Mouse (Mus musculus) liver (tissue): Measurements from ENCODE around the gene Inpp4b.

ENCODE experiments used
- DNase-seq: peaks from one replicate; pipeline ENCODE4 v3.0.0-alpha.2; 2020; ENCODE audit warnings: mixed read lengths

The Inpp4b gene

DNA sequence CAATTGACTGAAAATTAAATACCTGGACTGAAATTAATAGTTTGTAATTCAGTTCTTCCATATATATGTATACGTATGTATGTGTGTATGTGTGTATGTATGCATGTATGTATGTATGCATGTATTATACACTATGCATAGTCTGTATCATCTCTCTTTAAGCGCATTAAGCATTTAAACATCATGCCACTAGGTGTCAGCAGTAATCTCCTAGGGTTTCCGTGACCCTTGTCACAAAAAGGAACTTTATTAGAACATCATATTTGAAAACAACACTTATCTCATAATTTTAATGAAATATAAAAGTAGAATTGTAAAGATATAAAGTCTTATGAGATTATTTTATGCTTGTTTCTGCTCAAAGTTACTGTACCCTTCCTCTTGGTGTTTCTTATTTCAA is 136.3 kb downstream of the Inpp4b start:
- no peak for DNase-seq

DNA sequence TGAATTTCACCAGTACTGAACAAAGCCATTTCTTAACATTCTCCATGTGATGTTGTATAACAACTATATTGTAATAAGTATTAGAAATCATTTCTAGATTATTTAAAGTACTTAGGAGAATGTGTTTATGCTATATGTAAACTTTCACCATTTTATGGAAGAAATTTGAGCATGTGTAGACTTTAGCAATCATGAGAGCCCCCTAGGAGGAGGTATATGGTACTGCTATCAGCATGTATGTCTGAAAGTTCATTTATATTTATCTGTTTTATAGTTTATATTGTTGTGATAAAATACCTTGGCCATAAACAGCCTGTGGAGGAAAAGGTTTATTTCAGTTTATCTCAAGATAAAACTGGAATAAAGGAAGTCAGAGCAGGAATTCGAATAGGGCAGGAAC is 141.5 kb downstream of the Inpp4b start:
- DNase-seq = no peak

DNA sequence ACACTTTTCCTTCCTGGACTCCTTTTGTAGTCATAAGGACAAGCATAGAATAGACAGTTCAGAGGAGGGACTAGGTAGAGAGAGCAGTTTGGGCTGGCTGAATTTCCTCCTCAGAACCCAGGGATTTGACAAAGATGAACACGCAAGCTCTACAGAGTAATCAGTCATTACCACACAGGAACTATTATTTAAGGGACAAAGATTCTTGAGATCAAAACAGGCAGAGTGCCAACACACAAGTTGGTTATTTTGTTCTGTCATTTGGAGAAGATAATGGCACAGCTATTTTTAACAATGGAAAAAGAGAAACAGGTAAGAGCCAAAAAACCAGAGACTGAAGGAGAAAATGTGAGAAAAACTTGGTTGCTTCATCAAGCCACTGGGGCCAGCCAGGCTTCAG is 143.3 kb downstream of the Inpp4b start:
- DNase-seq = no peak

DNA sequence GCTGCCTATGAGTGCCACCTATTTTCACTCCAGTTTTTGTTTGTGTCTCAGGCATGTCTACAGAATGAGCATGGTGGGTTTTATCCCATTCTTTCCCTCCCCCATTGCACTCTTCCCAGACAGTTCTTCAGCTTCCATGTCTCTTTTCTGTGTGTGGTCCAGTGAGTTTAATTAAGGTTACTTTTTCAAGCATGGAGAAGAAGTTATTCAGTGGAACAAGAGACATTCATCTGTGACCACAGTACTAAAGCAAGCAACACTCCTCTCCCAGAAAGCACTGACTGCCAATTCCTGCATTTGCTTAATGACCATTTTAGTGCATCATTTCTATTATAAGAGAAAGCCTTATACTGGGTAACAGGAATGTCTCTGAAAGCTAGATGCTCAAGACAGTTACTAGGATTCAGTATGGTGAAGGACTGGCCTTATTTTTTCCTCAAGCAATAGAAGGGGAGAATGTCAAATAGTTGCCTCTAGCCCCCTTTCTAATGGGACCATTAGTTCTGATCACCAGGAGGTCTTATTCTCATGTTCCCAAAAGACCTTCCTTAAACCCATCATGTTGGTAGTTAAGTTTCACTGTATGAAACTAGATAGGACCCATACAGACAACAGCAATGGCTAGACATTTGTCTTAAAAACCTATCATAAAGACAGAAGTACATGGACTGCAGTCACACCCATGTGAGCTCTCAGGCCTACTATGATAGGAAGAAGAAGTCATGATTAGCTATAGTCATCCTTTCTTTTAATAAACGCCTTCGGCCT is 147.7 kb downstream of the Inpp4b start:
- DNase-seq = no peak

DNA sequence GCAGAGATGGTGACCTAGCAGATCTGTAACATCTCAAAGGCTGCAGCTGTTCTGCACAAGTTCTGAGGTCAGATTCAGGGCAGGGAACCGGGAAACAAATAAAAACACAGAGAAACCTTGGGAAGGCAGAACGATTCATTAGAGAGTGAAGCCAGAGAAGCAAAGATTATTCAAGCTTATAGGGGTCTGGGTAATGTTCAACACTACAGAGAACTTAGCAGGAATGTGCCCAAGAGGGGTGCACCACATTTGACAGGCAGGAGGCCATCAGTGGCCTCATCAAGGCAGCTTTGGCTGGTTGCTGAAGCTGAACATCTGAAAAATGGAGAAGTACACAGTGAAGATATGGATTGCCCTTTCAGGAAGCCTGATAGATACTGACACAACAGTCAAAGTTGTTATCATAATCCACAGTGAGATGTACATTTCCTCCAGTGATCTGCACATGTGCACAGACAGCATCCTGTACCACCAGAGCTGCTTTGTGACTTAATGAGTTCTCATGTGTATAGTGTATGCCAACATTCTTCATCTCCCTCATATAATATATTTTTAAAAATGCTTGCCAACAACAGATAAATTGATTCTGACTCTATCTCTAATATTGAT is 148.8 kb downstream of the Inpp4b start:
- no peak for DNase-seq

DNA sequence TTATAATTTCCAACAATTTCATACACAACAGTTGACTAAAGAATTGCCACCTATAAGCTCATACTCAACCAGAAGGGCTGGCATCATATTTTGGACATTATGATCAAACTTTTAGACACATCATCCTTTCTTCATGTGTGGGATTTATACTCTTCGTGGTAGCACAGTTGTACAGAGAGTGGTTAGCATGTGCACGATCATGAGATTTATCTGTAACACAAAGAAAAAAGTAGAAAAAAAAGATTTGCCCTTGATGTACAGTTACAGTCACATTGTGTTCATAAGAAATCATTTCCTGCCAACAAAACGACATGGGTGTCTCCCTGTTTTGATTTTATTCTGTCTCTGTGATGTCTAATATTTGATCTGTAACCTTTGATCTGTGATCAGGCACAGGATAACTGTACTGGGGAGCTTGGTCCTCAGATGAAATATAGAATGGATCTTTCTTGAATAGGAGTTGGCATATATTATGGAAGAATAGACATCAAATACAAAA is 149.4 kb downstream of the Inpp4b start:
- DNase-seq = no peak

DNA sequence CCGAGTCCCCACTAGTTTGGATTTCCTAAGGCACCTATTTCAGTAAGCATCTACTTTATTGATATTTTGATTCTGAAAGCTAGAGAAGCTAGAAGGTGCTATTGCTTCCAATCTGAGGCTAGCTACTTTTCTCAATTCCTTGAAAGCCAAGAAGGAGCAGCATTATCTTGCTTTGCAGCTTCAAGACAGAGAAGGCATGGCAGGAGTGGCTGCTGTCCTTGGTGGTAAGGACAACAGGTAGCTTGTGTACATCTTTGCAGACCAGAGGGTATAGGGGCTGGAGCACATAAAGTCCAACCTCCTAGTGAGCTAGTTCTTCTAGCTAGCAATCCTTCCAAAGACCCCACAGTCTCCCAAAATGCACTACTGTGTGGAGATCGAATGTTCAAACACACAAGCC is 152.5 kb downstream of the Inpp4b start:
- DNase-seq = no peak

DNA sequence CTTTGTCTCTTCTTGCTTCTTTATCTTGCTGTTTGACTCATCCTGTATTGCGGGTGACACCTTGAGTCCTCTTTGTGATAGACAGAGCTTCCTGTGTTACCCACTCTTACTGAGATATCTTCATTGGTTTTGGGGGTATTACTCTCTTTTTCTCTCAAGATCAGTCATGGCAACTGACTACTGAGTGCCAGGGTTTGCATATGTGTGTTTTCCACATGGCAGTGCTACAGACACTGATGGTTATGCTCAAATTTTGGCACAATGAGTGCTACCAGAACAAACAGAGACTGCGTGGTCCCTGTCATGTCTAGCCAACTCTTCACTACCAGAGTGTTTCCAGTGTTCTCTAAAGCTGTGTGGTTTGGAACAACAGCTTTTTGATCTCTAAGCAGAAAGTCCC is 155.3 kb downstream of the Inpp4b start:
- no peak for DNase-seq

DNA sequence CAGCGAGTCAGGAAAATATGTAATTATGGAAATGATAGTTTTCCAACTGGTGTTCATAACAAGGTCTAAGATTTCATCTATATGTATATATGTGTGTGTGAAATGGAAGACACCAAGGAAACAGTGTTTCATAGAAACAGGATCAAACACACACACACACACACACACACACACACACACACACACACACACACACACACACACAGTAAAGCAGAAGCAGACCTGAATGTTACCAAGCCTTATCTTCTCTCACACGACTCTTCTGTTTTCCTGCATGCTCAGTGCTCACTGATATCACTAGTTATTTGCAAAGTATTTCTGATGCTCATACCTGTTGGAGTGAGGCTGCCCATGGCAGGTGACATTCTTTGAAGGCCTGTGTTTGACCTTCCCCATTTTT is 159.9 kb downstream of the Inpp4b start:
- DNase-seq = no peak

DNA sequence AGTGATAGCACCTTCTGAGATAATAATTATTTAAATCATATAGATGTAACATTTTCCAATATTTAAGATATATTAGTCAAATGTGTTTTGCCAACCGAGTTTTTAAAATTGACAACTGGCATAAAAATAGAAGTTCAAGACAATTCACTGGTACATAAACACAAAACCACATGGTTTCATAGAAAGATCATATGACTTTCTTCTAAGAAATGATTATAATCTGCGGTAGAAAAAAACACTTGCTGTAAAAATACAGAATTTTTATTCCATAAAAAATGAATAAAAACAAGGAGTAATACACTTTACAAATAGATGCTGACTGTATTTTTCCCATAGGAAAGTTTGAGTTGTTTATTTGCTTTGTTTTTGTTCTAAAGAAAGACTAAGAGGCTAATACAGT is 160.6 kb downstream of the Inpp4b start:
- DNase-seq = no peak

DNA sequence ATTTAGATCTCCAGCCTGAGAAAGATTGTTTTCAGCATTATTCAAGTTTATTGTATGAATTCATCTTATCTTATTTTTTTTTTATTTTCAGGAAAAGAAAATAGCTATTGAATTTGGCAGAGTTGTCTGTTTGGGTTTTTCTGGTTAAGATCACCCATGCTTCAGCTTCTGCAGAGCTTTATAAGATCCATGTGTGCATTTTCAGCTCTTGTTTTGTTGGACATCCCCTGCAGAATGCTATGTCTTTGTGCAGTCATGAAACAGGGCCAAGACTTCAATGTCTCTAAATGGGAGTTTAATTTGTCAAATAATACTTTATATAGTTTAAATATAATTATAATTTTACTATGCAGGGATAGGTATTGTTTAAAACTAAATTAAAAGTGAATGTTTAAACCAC is 170.5 kb downstream of the Inpp4b start:
- DNase-seq = no peak

DNA sequence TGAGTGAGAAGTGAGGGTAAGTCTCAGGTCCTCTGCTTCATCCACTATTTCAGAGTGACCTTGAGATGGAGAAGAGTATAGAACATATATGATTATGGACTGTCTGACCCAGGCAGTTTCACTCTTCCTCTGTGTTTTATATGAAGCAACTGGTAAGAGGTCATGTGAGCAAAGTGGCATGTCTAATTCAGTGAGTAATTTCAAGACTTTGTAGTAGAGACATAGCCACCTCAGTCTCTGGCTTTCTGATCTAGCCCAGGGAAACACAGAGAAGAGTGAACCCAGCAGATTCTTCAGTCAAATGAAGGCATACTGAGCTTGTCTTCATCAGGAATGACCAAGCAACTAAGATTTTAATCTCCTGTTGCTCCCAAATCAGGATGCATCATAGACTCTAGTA is 172.1 kb downstream of the Inpp4b start:
- DNase-seq = no peak

DNA sequence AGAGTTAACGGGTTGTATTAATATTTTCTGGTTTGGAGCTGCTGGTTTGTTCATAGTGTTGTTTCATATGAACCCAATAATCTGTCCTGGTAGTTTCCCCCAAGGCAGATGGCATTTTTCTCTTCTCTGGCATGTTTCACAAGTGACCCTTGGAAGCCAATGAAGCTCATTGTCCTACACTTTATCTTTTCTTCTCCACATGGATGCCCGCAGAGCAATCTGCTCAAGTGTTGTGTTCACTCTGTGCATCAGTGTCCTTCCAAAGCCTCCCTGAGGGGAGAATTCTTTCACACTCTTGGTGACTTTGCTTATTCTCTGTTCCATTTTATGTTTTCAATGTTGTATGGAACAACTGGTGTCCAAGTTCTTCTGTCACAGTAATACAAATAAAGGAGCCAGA is 179.7 kb downstream of the Inpp4b start:
- DNase-seq = no peak

DNA sequence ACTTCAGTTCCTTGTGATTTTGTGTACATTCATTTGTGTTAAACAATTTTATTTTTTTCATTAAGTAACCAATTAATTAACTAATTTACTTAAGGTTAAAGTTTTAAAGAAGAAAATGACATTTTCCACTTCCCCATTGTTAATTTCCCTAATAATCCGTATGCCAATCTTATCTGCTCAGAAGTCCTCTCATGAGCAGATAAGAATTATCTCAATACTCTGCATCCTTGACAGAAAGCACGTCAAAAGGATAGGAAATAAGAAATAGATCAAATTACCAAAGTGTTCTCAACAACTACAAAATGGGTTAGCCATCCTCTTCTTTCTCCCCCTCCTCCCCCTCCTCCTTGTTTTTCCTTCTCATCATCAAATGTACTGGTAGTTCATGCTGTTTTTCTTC is 182.2 kb downstream of the Inpp4b start:
- no peak for DNase-seq

DNA sequence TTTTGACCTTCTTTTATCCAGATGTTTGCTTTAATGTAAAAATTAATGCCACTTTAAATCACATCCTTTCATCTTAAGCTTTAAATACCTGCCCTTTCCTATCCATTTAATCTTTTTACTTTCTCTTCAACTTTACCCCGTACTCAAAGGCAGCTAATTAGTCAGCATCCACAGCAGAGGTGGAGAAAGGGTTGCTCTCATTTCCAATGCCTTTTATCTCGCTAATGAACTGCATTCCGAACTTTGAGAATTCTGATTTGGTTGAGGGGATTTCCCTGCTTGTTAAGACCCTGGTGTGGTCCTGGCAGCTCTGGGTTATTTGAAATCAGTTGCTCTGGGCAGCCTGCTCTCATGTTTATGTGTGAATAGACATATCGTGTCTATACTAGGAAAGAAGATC is 185.3 kb downstream of the Inpp4b start:
- DNase-seq = no peak

DNA sequence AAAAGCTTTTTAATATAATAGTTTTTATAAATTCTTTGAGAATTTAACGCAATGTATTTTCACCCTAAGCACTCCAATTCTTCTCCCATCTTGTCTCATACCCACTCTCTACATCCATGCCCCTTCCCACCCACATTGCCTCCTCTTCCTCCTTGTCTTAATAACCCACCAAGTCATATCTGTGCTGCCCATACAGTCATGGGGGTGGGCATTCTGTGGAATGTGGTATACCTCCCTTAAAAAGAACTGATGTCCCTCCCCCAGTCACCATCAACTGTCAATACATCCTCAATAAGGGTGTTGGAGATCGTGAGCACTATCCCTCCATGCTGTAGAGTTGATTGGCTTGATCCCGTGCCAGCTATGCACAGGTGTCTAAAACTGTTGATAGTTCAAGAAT is 196.0 kb downstream of the Inpp4b start:
- DNase-seq = no peak

DNA sequence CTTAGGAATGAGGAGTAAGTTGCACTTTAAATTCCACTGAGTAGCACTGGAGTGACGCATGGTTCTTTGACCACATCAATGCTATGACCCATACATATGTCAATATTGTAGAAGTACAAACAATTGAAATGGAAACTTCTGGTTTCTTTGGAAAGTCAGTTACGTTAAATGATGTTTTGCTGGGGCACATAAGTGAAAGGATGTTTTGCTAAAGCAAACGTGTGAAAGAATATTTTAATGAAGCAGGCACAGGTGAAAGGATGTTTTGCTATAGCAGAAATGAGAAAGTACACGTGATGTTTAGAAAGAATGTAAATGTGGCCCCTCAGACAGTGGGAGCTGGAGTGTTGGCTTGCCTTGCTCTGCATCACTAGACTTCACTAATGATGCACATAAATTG is 216.2 kb downstream of the Inpp4b start:
- no peak for DNase-seq

DNA sequence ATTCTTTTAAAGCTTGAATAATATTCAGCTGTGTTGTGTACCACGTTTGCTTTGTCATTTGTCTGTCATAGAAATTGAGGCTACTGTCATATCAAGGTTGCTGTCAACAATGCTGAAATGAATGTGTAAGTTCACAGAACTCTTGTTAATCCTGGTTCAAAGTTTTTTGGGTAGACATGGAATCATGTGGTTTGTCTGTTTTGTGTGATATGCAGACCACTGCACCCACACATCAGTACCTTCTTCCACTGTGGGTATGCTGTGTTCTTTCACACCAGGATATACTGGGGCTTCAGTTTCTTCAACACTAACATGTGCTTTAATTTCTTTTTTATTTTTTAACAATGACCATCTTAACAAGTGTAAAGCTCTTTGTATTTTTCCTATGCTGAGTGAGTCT is 220.0 kb downstream of the Inpp4b start:
- DNase-seq = no peak

DNA sequence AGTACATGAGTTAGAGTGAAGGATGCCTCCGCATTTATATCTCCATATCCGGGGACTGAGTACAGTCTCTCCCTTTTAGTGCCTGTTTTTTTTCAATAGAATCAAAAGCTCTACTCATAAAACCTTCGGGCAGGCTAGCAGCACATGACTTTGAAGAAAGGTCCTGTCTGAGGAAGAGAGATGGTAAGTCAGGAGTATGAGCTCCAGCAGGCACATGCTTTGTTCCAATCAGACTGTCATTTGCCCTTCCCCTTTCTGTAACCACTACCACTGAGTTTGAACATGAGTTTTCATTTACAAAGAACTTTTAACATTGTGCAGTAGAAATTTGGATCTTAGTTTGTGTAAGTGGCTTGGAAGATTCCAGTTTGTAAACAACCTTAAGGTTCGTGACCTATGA is 223.1 kb downstream of the Inpp4b start:
- no peak for DNase-seq

DNA sequence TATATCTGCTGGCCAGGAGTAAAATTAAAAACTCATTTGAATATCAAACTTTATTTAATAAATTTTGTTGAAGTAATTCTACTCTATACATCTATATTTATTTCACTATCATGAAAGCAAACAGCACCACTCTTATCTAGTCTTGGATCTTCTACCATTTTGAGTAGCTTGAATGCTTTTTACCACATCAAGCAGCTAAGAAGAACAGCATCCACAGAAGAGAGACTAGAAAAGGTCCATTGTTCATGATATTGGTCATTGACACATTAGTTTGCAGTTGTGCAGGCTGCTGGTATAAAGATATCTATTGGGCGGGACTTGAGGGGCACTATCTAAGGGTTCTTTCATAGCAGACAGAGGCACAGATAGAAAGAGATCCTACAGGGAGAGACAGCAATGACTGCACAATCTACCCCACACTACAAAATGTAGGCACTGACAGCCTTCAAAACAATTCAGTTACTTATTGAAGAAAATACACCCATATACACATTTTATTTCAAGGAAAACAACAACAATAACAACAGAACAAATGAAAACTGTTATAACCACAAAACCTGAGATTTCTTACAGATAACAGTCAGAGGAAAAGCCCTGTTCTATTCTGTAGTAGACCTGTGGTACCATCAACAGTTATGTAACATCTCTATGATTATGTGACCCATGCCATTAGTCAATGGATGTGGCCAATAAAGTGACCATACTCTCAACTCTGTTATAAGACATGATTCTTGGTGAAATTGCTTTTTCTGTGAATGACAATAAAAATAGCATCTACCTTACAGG is 230.2 kb downstream of the Inpp4b start:
- DNase-seq = no peak

DNA sequence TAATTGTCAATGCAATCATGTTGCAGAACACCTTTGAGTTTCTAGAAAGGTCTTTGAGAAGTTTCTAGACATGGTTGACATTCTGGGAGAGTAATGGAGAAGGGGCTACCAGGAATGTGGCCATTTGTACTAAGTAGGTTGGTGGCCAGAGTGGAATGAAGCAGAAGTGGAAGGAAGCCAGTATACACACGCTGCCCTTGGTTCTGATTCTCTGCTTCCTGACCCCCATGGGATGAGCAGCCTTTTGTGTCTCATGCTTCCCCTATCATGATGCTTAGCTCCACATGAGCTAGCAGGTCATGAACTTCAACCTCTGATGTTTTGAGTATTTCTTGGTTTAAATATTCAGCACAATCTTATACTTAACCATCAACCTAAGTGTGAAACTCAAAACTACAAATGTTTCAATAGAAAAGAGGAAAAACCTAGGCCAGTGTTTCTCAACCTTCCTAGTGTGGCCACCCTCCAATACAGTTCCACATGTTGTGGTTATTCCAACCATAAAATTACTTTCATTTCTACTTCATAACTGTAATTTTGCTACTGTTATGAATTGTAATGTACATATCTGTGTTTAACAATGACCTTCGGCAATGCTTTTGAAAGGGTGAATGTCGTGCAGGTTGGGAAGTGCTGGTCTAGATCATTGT is 233.0 kb downstream of the Inpp4b start:
- DNase-seq = no peak

DNA sequence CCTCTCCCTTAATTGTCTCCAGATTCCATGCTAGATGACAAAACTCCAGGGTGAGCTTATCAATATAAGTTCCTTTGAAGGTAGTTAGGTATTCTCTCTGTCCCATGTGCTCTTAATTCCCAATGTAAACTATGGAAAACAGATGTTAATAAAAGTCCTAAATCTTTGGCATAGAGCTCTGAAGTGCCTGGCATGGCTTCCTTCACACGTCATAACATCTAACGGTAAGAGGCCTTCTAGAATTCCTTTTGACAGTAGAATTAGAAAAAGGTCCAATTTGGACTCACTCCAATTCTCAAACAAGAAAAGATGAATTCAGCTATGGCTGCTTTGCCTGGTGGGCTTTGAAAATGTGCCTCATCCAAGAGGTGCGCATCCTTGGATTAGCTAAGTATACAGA is 236.6 kb downstream of the Inpp4b start:
- DNase-seq = no peak

DNA sequence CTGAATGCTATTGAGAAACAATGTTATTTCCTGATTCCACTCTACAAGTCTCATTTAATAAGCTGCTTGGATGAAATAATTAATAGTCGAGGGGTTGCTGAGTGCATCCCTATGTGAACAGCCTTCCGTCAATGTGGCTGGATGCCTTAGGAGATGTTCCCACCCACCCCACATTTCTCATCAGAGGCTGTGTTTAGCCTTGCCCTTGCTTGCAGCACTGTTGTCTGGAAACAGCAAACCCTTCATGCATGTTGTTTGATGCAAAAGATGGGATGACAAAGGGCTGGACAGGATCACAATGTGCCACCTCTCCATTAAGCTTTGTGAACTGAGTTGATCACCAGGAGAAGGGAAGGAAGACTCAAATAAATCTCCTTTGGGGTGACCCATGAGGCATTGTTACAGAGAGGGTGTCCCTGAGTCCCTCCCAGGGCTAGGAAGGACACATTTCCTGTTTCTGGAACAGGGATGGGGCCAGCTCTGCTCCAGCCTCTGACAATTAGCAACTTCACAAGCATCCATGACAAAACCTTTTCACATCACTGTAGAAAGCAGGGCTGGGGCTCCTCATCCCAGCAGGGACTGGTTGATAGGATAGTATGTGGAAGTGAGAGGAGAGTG is 239.6 kb downstream of the Inpp4b start:
- no peak for DNase-seq
